Mouse (Mus musculus) thymus, postnatal 25 days (tissue): ENCODE measurements around the gene Hs2st1.

Experiments
- DNase-seq: peaks from one replicate; pipeline ENCODE4 v3.0.0; 2022

Hs2st1 gene

GRCm38 (mm10) chr3:144570047-144570815, at the start of gene Hs2st1, which contains the start of gene Selenof:
TSS of gene Hs2st1 (minus strand) at chr3:144570181.
TSS of gene Selenof (plus strand) at chr3:144570304.
- DNase-seq: peak; percentile 94

- DNase-seq: no peak
Measured at GRCm38 (mm10) chr3:144617633-144618180, 47.7 kb upstream of the Hs2st1 start.

GRCm38 (mm10) chr3:144616654-144617425, 46.9 kb upstream of the Hs2st1 start:
- DNase-seq: peak; percentile 80

- DNase-seq: no peak
Measured at GRCm38 (mm10) chr3:144615459-144615858, 45.5 kb upstream of the Hs2st1 start.

GRCm38 (mm10) chr3:144614698-144615097, 44.7 kb upstream of the Hs2st1 start:
- DNase-seq: no peak

GRCm38 (mm10) chr3:144614277-144614676, 44.3 kb upstream of the Hs2st1 start:
- DNase-seq: no peak

GRCm38 (mm10) chr3:144612382-144612781, 42.4 kb upstream of the Hs2st1 start:
- DNase-seq: no peak

GRCm38 (mm10) chr3:144611626-144612271, 41.8 kb upstream of the Hs2st1 start:
- no peak for DNase-seq

GRCm38 (mm10) chr3:144610759-144611158, 40.8 kb upstream of the Hs2st1 start:
- DNase-seq: no peak

- no peak for DNase-seq
Measured at GRCm38 (mm10) chr3:144608090-144608489, 38.1 kb upstream of the Hs2st1 start.

GRCm38 (mm10) chr3:144606449-144606848, 36.5 kb upstream of the Hs2st1 start:
- peak; percentile 15 for DNase-seq

GRCm38 (mm10) chr3:144605811-144606210, 35.8 kb upstream of the Hs2st1 start:
- DNase-seq: peak; percentile 19

- no peak for DNase-seq
Measured at GRCm38 (mm10) chr3:144604205-144604604, 34.2 kb upstream of the Hs2st1 start.

- DNase-seq: no peak
Measured at GRCm38 (mm10) chr3:144603558-144603957, 33.6 kb upstream of the Hs2st1 start.

- DNase-seq: no peak
Measured at GRCm38 (mm10) chr3:144602819-144603218, 32.8 kb upstream of the Hs2st1 start.

- no peak for DNase-seq
Measured at GRCm38 (mm10) chr3:144602413-144602812, 32.4 kb upstream of the Hs2st1 start.

GRCm38 (mm10) chr3:144597790-144598467, 27.9 kb upstream of the Hs2st1 start:
- no peak for DNase-seq

- DNase-seq: no peak
Measured at GRCm38 (mm10) chr3:144597121-144597520, 27.1 kb upstream of the Hs2st1 start.

- DNase-seq: no peak
Measured at GRCm38 (mm10) chr3:144592992-144593785, 23.2 kb upstream of the Hs2st1 start.

- DNase-seq: no peak
Measured at GRCm38 (mm10) chr3:144589189-144589890, 19.4 kb upstream of the Hs2st1 start.

GRCm38 (mm10) chr3:144586731-144587130, 16.8 kb upstream of the Hs2st1 start:
- DNase-seq: no peak
